Mouse (Mus musculus) kidney, postnatal 4 days (tissue): Measurements from ENCODE around the gene Wnt10a.
A peak's percentile ranks its signal among the peaks of the same experiment; 100 is the strongest.
"Not testable (repeated sequence)": the region's sequence is repeated elsewhere in the genome, so short reads cannot be mapped to it uniquely, and the experiment has no call there.

Experiments
- DNase-seq, 2 experiments: peaks; one replicate each; pipeline ENCODE4 v3.0.0; 2021; ENCODE audit warnings: mixed read lengths in 2 of 2

The Wnt10a gene

DNA sequence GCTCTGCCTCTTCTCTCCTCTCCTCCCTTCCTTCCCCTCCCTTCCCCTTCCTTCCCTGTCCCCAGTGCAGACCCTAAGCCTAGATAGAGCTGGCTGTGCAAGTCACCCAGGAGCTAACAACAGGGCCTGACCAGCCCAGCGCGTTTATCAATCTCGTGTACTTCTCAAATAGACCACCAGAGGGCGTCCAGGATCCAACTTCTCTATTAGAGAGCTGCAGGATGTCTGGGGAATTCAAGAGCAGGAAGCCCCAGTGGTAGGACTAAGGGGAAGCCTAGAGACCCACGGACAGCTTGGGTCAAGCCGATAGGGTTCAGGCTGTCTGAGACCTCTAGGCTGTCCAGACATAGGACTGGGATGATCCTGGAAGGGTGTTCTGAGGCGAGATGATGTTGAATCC lies 3.5 kb upstream of the Wnt10a start:
- DNase-seq = peak; percentile 83 to 87

DNA sequence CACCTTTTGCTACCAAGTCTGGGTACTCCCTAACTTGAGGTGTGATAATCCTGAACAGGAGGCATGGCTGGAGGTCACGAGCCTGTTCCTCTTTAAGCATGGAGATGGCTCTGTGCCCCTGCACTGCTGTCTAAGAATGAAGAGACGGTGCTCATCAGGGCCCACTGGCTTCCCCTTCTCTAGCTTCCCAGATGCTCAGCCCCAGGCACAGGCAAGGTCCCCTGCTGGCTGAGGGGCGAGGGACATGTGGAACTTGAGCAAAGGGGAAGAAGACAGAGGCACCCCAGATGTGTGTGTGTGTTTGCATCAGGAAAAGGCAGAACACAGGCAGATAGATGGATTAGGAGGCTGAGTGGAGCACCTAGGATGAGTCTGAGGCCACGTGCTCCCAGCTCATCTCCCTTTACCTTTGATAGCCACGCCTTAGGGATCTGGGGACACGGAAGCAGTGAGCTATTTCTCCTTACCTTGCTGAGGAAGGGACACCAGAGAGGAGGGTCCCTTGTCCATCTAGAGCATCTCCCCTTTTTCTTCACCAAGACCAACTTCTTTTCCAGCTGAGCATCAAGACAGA lies 2.6 kb upstream of the Wnt10a start:
- no peak for DNase-seq

DNA sequence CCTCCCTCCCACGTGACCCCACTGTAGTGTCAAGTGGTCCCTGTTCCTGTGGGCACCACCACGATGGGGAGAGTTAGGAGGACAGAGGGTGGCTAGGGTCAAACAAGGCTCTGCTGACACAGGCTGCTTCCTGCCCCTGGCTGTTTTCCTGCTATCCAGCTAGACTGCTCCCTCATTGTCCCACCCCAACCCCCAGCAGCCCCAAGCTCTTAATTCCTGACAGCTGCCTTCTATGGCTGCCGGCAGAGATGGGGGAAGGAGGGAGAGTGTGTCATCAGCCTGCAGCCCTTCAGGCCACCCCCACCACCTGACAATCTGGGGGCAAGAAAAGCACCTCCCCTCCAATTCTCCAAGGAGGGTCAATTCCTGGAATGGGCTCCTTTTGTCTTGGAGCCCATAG lies 1.2 kb upstream of the Wnt10a start:
- DNase-seq = no peak

DNA sequence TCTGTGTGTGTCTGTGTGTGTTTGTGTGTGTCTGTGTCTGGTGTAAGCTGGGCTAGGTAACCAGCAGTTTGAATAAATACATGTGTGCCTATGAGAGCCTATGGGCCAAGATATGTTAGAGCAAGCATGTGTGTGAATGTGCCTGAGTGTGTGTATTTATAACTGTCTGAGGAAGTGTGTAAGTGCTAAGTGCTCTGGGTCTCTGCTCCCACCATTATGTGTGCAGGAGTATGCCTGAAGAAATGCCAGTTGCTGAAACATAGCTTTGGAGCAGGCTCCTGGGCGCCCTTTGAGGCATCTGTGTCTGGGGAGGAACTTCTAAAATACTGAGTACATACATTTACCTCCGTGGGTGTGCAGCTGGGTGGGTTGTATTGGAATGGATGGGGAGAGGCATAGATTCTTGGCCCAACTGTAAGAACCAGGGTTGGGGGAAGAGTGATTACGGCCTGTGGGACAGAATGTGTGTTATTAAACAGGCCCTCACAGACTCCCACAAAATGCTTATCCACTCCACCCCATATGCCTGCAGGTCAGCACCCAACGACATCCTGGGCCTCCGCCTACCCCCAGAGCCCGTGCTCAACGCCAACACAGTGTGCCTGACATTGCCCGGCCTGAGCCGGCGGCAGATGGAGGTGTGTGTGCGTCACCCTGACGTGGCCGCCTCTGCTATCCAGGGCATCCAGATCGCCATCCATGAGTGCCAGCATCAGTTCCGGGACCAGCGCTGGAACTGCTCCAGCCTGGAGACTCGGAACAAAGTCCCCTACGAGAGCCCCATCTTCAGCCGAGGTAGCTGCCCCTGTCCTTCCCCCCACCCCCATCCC lies 1.7 kb downstream of the Wnt10a start:
- no peak for DNase-seq

DNA sequence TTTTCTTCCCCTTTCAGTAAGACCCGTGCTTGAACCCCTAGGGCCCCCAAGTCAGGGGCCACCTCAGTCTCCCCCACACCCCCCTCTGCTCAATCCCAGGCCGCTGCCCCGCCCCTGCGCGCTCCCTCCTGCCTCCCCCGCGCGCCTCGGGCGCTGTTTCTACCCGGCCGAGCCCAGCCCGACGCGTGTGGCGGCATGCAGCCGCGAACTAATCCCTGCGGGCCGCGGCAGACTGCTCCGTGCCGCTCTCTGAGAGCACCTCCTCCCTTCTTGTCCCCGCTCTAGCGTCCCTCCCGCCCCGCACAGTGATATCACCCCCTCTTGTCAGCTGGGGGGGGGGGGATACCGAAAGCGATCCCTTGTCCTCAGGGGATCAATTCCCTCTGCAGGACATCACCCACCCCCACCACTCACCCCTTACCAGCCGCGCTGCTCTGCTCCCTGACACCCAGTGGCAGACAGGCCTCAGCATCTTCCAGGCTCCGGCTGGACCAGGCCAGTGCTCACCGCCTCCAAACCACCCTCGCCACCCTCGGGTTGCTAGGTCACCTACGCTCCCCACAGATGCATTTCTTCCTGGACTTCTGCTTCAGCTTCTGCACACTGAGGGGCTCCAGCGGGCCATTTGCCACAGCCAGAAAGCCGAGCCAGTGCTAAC lies 3.3 kb downstream of the Wnt10a start:
- DNase-seq = peak; percentile 57 to 69

DNA sequence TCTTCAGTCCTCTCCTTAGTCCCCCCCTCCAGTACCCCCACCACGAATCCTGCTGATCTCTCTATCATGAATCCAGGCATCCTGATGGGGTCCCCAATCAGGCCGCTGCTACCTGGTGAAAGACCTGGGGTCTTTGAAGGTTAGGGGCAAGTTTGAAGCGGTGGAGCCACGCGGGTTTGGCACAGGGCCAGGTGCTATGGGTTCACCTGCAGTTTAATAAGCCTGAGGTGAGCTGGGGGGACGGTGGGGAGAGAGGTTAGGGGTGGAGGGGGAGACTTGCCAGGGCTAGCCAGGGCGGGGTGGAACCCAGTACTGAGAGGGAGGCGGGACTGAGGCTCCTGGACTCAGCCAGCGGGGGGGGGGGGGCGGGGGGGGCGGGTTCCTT lies 3.8 kb downstream of the Wnt10a start:
- DNase-seq = peak in 1 of 2 experiments; percentile 31

DNA sequence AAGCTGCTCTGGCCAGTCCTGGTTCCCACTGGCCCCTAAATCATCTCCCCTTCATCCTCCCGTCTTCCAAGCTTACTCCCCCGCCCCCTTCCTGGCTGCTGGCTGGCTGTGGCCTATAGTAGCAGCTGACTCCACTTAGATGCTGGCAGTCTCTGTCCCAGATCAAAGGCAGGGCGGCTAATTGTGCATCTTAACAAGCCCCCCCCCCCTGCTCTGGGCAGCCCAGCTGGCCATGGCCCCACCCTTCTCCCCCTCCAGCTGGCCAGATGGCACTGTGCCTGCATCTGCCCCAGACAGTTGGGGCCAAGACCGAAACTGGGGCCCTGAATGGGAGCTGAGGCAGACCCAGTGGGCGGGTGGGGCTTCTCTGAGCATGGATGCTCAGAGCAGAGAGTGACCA lies 6.1 kb downstream of the Wnt10a start:
- peak; percentile 77 to 84 for DNase-seq

DNA sequence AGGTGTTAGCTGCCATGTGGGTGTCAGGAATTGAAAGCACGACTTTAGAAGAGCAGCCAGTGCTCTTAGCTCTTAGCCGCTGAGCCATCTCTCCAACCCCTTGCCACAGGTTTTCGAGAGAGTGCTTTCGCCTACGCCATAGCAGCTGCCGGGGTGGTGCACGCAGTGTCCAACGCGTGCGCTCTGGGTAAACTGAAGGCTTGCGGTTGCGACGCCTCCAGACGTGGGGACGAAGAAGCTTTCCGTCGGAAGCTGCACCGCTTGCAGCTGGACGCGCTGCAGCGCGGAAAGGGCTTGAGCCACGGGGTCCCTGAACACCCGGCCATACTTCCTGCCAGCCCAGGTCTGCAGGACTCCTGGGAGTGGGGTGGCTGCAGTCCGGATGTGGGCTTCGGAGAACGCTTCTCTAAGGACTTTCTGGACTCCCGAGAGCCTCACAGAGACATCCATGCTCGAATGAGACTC lies 9.1 kb downstream of the Wnt10a start:
- peak; percentile 31 to 42 for DNase-seq

DNA sequence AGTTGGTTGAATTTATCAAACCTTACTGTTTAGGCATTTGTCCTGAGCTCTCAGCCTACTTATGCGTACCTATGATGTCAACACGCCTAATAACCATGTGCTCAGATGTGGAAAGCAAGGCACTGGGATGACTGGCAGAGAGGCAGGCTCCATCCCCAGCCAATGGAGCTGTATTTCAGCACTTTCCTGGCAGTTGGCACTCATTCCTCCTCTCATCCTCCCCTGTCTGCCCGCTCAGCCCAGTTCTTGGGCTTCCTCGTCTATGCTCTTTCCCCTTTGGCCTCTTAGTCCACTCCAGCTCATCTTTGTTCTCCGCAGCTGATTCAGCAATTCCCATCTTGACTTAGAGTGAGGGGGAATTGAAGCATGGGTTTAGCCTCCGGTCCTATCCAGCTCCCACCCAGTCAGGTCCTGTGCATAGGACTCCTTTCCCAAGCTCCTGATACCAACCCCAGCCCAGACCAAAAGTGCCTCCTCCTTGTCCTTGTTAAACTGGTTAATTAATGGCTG lies 10.4 kb downstream of the Wnt10a start:
- DNase-seq = no peak

DNA sequence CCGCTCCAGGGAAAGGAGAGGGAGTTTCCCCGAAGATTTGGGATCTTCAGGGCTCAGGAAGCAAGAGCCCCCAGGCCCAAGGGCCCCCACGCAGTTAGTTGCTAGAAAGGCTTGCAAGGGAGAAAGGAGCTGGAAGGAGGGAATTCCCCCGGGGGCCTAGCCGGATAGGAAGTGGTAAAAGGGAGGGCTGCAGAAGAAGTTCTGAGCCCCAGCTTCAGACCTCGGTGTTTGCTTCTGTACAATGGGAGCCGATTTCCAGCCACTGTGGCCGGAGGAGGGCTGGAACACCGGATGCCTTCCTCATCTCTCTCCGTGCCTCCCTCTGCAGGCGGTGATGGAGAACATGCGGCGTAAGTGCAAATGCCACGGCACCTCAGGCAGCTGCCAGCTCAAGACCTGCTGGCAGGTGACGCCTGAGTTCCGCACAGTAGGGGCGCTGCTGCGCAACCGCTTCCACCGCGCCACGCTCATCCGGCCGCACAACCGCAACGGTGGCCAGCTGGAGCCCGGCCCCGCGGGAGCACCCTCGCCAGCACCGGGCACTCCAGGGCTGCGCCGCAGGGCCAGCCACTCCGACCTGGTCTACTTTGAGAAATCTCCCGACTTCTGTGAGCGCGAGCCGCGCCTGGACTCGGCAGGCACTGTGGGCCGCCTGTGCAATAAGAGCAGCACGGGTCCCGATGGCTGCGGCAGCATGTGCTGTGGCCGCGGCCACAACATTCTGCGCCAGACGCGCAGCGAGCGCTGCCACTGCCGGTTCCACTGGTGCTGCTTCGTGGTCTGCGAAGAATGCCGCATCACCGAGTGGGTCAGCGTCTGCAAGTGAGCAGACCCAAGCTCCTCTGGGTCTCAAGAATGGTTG lies 11.7 kb downstream of the Wnt10a start:
- peak; percentile 83 to 89 for DNase-seq

DNA sequence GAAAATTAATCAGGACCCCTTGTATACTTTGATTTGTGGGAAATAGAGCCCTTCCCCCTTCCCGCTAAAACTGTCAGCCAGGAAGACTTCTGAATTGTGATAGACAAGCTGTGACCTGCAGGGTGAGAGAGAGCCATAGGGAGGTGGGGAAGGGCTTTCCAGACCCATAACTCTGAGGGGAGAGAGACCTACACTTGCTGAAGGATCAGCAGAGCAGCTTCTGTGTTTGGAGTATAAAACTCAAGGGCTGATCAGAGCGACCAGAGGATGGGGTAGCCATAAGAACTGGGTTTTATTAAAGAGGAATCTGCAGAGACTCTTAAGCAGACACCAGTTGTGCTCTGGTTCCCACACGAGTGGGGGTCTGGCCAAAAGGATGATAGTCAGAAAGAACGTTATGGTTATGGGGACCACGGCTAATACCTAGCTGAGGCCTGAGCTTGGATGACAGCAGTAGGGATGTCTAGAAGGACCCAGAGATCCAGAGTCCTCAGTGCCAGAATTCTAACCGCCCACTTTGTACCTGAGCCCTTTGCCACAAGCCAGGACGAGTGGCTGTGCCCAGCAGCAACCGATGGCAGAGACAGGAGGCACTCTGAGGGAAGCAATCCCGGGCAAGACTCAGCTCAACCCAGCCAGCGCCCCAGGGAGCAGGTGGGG lies 13.0 kb downstream of the Wnt10a start:
- no peak for DNase-seq

DNA sequence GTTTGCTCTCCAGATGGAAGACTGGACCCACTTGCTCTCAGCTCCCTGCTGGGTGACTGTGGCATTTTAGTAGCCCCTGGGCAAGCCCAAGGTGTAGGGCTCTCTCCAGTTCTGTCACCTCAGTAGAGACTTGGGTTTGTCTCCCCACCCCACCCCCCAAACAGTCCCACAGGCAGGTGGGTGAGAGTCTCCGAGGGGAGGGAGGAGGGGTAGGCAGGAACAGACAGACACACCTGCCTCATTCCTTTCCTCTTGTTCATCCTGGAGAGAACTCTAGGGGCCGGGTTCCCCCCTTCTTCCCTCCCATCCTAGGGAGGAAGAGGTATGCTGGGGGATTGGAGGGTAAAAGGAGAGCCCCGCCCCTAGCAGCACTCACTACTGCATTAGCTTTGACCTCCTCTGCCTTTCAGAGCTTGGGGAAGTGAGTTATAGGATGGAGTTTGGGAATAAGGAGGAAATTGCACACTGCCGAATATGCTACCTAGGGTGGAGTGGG lies 14.1 kb downstream of the Wnt10a start:
- DNase-seq = no peak

DNA sequence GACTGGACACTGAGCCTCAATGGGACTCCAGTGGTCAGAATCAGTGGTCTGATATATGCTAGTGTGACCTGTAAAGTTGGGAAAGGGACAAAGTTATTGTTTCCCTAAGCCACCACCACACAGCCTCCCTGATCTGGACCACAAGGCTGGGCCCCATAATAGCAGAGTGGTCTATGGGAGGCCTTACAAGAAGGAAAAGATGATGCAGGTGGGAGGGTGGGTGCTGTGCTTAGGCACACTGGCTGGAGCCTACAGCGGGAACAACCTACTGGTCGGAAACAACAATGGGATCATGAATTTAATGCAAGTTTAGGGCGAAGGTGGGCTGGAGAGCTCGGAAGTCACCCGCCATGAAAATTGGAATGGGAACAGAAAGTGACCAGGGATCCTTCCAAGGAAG lies 14.5 kb downstream of the Wnt10a start:
- DNase-seq = no peak

DNA sequence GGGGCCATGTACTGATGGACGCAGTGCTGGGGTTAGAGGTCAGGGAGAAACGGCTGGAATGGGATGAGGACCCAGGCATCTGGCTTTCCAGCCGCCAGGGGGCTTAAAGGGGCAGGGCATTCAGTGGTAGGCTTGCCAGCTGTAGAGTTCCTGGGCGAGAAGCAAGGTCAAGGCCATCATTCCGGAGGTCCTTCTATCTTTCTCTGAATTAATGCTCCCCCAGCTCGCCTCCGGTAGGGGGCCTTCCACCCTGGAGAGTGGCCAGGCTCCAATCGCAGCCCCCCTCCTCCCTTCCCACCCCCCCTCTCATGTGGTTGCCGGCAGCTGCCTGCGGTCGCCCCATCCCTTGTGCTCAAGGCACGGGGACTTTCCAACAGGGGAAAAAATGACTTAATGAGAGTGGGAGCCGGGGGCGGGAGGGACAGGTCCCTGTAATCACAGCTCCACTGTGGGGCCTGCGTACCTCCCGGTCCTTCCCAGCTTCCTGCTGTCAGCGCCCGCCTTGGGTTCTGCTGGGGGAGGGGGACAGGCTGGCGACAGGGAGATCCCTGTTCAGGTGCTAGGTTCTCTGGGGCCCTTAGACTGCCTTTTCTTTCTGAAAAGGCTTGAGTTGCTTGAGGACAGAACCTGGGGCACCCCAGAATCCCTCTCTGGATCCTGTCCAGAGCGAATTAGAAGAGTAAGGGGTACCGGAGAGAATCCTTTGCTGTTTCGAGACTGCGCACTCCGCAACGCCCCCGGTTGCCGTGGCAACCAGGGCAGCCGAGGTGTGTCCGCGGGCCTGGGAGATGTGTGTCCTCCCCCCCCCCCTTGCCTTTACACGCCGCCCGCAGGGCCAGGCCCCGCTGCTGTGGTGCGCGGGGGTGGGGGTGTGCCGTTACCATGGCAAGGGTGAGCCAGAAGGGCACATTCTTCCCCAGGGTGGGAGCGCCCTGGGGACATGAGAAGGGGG lies 15.3 kb downstream of the Wnt10a start:
- peak; percentile 45 to 58 for DNase-seq

DNA sequence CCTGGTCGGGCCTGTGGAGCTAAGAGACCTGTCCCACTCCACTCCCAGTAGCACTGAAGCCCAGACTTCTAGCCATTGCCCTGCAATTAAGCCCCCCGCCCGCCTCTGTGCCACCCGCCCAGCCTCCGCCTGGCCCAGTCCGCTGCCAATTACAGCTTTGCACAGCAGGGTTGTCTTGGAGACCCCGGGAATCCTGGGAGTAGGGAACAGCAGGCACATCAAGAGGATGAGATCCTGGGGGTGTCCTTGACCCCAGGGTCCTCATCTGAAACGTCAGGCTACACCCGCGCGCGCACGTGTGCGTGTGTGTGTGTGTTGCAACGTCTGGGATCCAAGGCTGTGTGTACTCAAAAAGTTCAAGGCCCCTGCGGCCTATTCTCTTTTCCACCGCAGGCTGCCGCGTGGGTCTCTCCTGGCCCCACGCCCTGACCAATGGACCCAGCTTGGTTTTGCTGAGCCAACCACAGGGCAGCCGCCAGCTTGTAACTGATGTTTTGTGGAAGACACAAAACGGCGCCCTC lies 16.3 kb downstream of the Wnt10a start:
- peak in 1 of 2 experiments; percentile 29 for DNase-seq

DNA sequence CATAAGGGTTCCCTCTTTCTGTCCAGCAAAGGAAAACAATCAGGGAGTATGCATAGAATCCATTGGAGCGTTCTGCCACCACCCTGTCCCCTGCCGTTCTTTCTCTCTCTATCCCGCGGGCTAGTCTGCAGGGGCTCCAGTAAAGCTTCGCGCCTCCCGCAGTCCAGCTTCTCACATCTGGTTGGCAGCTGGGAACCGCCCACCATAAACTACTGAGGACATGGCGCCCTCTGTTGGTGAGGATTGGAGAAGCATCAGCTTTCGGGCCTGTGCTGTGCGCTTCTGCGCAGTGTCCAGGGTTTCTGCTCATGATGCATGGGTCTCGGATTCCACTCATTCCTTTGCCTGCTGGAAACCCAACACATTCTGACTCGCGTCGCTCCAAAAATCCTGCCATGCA lies 16.8 kb downstream of the Wnt10a start:
- DNase-seq = peak; percentile 96 to 97

DNA sequence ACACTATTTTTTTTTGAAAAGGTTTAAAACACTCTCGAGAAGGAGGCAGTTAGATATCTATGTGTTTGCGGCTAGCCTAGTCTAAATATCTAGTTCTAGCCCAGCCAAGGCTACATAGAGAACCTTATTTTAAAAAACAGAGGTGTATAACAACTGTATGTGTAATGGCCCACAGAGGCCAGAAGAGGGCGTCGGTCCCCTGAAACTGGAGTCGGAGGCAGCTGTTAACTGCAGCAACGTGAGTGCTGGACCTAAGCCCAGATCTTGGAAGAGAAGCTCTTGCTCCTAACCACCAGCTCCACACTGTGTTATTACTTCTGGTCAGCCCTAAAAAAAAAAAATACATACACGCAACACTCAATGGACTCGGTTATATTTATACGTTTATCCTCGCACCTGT lies 17.7 kb downstream of the Wnt10a start:
- DNase-seq = peak in 1 of 2 experiments; percentile 53

DNA sequence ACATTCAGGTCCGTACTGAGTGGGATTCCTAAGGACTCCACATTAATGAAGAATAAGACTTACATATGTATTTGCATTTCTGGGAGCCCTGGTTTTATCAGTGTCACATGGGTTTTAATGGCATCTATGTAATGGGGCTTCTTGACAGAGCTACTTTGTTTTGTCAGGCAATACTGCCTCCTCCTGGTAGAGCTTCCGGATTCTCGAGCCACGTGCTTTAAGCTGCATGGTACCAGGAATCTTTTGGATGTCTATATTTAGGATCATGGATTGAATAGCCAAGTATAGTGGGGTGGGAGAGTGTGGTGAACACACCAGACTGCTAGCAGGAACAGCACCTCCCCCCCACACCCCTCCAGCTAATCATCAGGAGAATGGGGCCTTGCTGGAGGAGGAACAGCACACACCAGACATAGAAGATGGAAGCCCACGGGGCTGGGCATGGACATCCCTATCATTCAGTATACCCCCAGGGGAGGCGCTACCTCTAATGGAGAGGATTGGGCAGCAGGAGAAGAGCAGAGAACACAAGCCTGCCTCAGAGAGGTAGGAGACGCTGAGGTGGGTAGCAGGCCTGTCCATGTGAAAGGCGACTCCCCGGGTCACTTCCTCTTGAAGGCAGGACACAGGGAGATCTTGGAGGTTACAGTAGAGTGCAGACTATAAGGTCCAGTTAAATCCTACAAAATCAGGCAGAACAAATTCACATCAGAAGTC lies 23.8 kb downstream of the Wnt10a start:
- no peak for DNase-seq

DNA sequence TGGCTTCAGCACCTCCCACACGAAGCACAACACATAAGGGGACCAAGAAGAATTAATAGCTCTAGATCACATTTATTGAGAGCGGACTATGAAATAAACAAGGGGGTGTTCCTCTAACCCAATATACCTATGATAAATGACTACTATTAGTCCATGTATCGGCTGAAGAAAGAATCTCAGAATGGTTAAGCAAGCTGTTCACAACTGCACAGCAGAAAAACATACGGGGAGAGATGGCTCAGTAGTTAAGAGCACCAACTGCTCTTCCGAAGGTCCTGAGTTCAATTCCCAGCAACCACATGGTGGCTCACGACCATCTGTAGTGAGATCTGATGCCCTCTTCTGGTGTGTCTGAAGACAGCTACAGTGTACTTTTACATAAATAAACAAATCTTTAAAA lies 24.6 kb downstream of the Wnt10a start:
- DNase-seq = not testable (repeated sequence)
